Mouse (Mus musculus): ENCODE data around the gene Msh4. TPM values are rescaled to one million over a fixed set of nuclear protein-coding genes. Genes with fewer than 3 reads are reported as not detected.
A peak's percentile ranks its signal among the peaks of the same experiment; 100 is the strongest.
"Not testable (repeated sequence)": the region's sequence is repeated elsewhere in the genome, so short reads cannot be mapped to it uniquely, and the experiment has no call there.

Gene Msh4
- polyA plus RNA-seq, 1 experiment from 2014 or later, result 0.06 TPM

DNA sequence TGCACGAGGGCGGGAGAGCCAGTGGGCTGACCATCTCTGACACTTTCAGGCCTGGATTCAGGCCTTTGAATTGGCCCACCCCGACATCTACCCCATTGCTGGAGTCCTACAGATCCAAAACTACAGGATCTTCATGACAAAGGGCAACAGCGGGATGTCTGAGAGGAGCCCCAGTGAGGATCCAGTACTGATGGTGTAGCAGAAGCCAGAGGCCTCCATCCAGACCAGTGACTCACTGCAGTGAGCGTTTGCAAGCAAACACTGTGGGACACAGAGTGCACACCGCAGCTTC lies 73.3 kb downstream of the Msh4 start:
- no peaks in the 10 kb centered on the region for H3K4me1 ChIP-seq (ENCODE audit: control insufficient read depth, insufficient read depth, low read length)
- no peak for ATAC-seq (ENCODE audit: low read depth)

DNA sequence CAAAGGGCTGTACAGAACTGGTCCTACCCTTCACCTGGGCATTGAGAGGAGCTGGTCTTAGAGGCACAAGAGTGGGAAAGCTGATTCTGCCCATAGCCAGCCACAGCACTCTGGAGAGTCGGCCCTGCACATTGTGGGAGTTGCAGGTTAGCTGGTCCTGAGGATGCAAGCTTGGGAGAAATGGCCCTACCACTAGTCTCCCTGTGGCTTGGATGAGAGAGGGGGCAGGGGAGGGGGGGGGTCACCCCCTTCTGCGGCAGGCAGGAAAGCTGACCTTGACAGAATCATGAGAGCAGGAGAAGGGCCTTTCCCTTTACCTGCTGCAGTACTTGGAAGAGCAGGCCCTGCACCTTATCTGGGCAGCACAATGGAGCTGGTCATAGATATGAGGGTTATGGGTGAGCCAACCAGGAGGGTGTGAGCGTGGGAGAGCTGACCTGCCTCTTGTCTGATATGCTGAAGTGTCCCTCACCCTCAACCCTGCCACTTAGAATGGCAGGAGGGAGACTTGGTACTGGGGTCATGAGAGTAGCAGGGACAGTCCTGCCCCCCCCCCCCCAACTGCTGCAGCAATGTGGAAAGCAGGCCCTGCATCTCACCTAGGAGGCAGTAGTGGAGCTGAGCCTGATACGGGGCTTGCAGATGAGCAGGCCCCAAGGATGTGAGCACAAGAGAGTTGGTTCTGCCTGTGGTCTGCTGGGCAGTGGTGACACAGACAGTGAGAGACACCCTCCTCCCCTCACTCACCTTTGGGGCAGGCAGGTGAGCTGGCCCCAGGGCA lies 73.9 kb downstream of the Msh4 start:
- H3K27me3 ChIP-seq (replicated peaks; ENCODE audit: control insufficient read depth, insufficient read depth, low read length), result no peaks in the 10 kb centered on the region
- H3K4me1 ChIP-seq (ENCODE audit: control insufficient read depth, insufficient read depth, low read length), result no peaks in the 10 kb centered on the region
- no peak overlapping the region for H3K4me3 ChIP-seq (ENCODE audit: low read depth, low read length)
- no peak overlapping the region for H3K4me2 ChIP-seq (ENCODE audit: low read depth, low read length)
- H3K27ac ChIP-seq (replicated peaks; ENCODE audit: low read depth, low read length), result no peak overlapping the region
- ATAC-seq (ENCODE audit: low read depth) (no peak), DNase-seq (ENCODE audit: low spot score) (no peak)
- no peaks in the 10 kb centered on the region for H3K36me3 ChIP-seq (ENCODE audit: control insufficient read depth, insufficient read depth, low read length)
- H3K9ac ChIP-seq (ENCODE audit: low read depth, low read length), result no peak overlapping the region
- 76% methylated on average over 3 of the region's 4 CpGs for WGBS
- no peaks in the 10 kb centered on the region for H3K9me3 ChIP-seq (ENCODE audit: control insufficient read depth, low read length)

More for the DNA sequence above, 73.3 kb downstream of the Msh4 start:
- Histone ChIP-seq H3K9me3 (ENCODE audit: control insufficient read depth, low read length) (no peaks in the 10 kb centered on the region), H3K9ac (ENCODE audit: low read depth, low read length) (no peak overlapping the region), H3K27ac (replicated peaks; ENCODE audit: low read depth, low read length) (no peak overlapping the region), H3K36me3 (ENCODE audit: control insufficient read depth, insufficient read depth, low read length) (no peaks in the 10 kb centered on the region), H3K4me2 (ENCODE audit: low read depth, low read length) (no peak overlapping the region), H3K4me3 (ENCODE audit: low read depth, low read length) (no peak overlapping the region), H3K27me3 (replicated peaks; ENCODE audit: control insufficient read depth, insufficient read depth, low read length) (no peaks in the 10 kb centered on the region)
- WGBS, result 46% methylated on average over 6 of the region's 6 CpGs
- no peak for DNase-seq (ENCODE audit: low spot score)

DNA sequence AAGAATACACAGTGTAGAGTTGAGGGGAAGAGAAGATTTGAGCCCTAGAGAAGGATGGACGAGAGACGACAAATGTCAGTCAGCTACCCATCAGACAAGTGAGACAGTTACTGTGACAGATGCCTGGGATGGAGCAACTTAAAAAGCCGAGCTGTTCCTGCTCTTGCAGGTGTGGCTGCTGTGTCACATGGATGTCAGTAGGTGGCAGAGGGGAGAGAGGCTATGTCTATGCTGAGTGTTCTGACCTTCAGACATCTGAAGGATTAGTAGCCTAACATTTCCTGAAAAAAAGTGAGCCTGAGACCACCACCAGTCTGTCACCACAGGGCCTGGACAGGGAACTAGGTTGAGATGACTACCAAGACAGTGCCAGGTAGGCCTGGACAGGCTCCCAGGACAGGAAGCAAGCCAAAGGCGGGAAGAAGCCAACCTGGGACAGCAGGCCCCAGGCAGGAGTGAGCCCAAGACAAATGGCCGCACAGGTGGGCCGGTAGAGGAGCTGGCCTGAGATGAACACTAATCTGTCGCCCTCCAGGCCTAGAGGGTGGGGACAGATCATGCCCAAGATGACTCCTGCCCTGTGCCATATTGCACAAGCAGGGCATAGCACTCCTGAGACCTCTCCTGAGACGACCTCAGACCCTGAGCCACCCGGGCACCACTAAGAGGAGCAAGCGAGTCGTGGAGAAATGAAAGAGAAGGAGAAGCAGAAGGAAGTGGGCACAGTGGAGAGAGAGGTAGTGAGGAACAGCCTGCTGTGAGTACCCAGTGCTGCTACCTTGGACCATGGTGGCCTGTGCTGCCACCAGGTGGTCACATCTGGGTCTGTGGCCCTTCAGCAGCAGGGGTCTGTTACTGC lies 74.7 kb downstream of the Msh4 start:
- no peak overlapping the region for H3K4me2 ChIP-seq (ENCODE audit: low read depth, low read length)
- H3K27ac ChIP-seq (replicated peaks; ENCODE audit: low read depth, low read length), result no peak overlapping the region
- no peak overlapping the region for H3K4me3 ChIP-seq (ENCODE audit: low read depth, low read length)
- no peaks in the 10 kb centered on the region for H3K27me3 ChIP-seq (replicated peaks; ENCODE audit: control insufficient read depth, insufficient read depth, low read length)
- no peaks in the 10 kb centered on the region for H3K9me3 ChIP-seq (ENCODE audit: control insufficient read depth, low read length)
- ATAC-seq (ENCODE audit: low read depth) (no peak), DNase-seq (ENCODE audit: low spot score) (no peak)
- H3K9ac ChIP-seq (ENCODE audit: low read depth, low read length), result no peak overlapping the region
- no peaks in the 10 kb centered on the region for H3K4me1 ChIP-seq (ENCODE audit: control insufficient read depth, insufficient read depth, low read length)
- 77% methylated on average over 11 of the region's 11 CpGs for WGBS
- H3K36me3 ChIP-seq (ENCODE audit: control insufficient read depth, insufficient read depth, low read length), result no peaks in the 10 kb centered on the region

DNA sequence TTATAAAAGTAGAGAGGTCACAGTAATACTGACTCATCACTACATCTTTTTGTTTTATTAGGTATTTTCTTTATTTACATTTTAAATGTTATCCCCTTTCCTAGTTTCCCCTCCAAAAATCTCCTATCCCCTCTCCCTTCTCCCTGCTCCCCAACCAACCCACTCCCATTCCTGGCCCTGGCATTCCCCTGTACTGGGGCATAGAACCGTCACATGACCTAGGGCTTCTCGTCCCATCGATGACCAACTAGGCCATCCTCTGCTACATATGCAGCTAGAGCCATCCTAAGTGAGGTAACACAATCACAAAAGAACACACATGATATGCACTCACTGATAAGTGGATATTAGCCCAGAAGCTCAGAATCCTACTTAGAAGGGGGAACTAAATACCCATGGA lies 76.2 kb downstream of the Msh4 start:
- H3K4me3 ChIP-seq (ENCODE audit: low read depth, low read length); H3K9me3 ChIP-seq (ENCODE audit: control insufficient read depth, low read length); H3K27ac ChIP-seq (replicated peaks; ENCODE audit: low read depth, low read length); H3K27me3 ChIP-seq (replicated peaks; ENCODE audit: control insufficient read depth, insufficient read depth, low read length); H3K9ac ChIP-seq (ENCODE audit: low read depth, low read length); H3K36me3 ChIP-seq (ENCODE audit: control insufficient read depth, insufficient read depth, low read length); ATAC-seq (ENCODE audit: low read depth); H3K4me1 ChIP-seq (ENCODE audit: control insufficient read depth, insufficient read depth, low read length); DNase-seq (ENCODE audit: low spot score); H3K4me2 ChIP-seq (ENCODE audit: low read depth, low read length): not testable (repeated sequence)
- 93% methylated on average over 3 of the region's 3 CpGs for WGBS

DNA sequence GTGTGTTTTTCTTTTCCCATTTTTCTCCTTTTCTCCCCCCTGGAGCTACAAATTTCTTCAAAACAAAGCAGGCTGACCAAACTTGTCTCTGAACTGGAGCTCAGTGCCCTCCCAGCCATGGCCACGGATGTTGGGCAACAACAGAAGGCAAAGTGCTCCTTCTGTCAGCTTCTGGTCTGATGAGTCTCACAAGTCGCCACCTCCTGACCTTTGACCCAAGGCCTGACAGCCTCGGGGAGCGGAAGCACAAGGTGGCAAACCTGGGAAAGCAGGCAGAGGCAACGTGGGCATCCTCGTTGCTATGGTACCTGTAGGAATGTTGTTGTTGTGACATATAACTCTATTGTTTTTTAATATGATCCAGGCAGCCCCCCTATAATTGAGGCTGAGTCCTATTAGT lies 79.3 kb downstream of the Msh4 start:
- 0 out of 2 replicates have a peak, but pooled peaks cover 3% of the 10 kb centered on the region for H3K4me1 ChIP-seq (ENCODE audit: control insufficient read depth, insufficient read depth, low read length)
- WGBS, result 20% methylated on average over 6 of the region's 6 CpGs
- H3K9me3 ChIP-seq (ENCODE audit: control insufficient read depth, low read length), result no peaks in the 10 kb centered on the region
- no peaks in the 10 kb centered on the region for H3K27me3 ChIP-seq (replicated peaks; ENCODE audit: control insufficient read depth, insufficient read depth, low read length)
- H3K36me3 ChIP-seq (ENCODE audit: control insufficient read depth, insufficient read depth, low read length), result no peaks in the 10 kb centered on the region
- DNase-seq (ENCODE audit: low spot score), result no peak
- ATAC-seq (ENCODE audit: low read depth), result no peak
- H3K4me3 ChIP-seq (ENCODE audit: low read depth, low read length), result no peak overlapping the region
- H3K27ac ChIP-seq (replicated peaks; ENCODE audit: low read depth, low read length), result no peak overlapping the region
- no peak overlapping the region for H3K4me2 ChIP-seq (ENCODE audit: low read depth, low read length)
- no peak overlapping the region for H3K9ac ChIP-seq (ENCODE audit: low read depth, low read length)

DNA sequence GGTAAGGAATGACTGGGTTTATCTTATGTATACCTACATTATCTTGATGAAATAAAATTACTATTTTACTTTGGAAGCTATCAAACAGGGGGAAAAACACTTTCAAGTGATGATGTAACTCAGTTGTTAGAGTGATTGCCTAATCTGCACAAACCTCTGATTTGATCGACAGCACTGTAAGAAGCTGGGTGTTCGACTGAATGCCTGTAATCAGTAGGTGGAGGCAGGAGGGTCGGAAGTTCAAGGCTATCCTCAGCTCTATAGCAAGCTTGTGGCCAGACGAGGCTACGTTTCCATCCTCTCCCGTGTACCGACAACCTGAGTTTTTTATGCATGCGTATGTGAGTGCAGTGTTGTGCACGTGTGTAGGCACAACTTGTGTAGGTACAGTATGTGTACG lies 80.7 kb downstream of the Msh4 start:
- no peaks in the 10 kb centered on the region for H3K9me3 ChIP-seq (ENCODE audit: control insufficient read depth, low read length)
- ATAC-seq (ENCODE audit: low read depth) (no peak), DNase-seq (ENCODE audit: low spot score) (no peak)
- no peaks in the 10 kb centered on the region for H3K27me3 ChIP-seq (replicated peaks; ENCODE audit: control insufficient read depth, insufficient read depth, low read length)
- no peak overlapping the region for H3K4me2 ChIP-seq (ENCODE audit: low read depth, low read length)
- H3K4me3 ChIP-seq (ENCODE audit: low read depth, low read length), result no peak overlapping the region
- H3K27ac ChIP-seq (replicated peaks; ENCODE audit: low read depth, low read length), result no peak overlapping the region
- no peak overlapping the region for H3K9ac ChIP-seq (ENCODE audit: low read depth, low read length)
- H3K36me3 ChIP-seq (ENCODE audit: control insufficient read depth, insufficient read depth, low read length), result no peaks in the 10 kb centered on the region
- 0 out of 2 replicates have a peak, but pooled peaks cover 3% of the 10 kb centered on the region for H3K4me1 ChIP-seq (ENCODE audit: control insufficient read depth, insufficient read depth, low read length)
- WGBS, result 87% methylated on average over 10 of the region's 10 CpGs

DNA sequence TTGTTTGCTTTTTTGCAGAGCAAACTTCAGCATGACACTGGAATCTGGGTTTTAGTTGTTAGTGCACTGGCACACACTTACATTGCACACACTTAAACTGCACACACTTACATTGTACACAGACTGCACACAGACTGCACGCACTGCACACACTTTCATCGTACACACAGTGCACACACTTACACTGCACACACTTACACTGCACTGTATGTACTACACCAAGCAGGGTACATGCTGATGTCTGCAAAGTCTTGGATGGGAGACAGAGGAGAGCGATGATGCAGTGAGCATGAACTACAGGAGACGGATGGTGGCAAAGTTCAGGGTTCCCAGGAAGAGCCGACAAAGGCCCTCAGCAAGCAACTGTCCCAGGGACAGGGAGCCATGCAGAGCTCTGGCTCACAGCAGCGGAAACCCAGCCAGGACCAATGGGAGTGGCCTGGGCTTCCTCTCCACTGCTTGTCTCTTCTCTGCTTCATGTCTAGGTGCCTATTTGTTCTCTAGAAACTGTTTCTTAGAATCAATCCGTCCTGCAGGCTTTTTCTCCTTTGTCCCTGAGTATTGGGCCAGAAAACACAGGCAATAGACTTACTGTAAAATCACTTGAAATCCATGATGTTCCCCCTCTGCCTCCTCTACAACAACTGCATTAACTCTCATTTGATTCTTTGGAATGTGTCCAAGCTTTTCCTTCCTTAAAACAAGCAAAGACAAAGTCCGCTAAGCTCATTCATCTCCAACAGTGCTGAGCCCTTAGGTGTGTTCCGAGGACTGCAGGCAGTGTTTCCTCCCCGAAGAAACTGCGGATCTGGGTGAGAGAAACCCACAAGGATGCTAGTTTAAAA lies 82.0 kb downstream of the Msh4 start:
- Histone ChIP-seq H3K27me3 (replicated peaks; ENCODE audit: control insufficient read depth, insufficient read depth, low read length) (no peaks in the 10 kb centered on the region), H3K36me3 (ENCODE audit: control insufficient read depth, insufficient read depth, low read length) (no peaks in the 10 kb centered on the region), H3K4me3 (ENCODE audit: low read depth, low read length) (no peak overlapping the region), H3K4me2 (ENCODE audit: low read depth, low read length) (no peak overlapping the region), H3K27ac (replicated peaks; ENCODE audit: low read depth, low read length) (no peak overlapping the region), H3K9me3 (ENCODE audit: control insufficient read depth, low read length) (no peaks in the 10 kb centered on the region), H3K4me1 (ENCODE audit: control insufficient read depth, insufficient read depth, low read length) (0 out of 2 replicates have a peak, but pooled peaks cover 3% of the 10 kb centered on the region), H3K9ac (ENCODE audit: low read depth, low read length) (no peak overlapping the region)
- DNase-seq (ENCODE audit: low spot score), result peak; percentile 57
- ATAC-seq (ENCODE audit: low read depth), result no peak
- 67% methylated on average over 11 of the region's 11 CpGs for WGBS

DNA sequence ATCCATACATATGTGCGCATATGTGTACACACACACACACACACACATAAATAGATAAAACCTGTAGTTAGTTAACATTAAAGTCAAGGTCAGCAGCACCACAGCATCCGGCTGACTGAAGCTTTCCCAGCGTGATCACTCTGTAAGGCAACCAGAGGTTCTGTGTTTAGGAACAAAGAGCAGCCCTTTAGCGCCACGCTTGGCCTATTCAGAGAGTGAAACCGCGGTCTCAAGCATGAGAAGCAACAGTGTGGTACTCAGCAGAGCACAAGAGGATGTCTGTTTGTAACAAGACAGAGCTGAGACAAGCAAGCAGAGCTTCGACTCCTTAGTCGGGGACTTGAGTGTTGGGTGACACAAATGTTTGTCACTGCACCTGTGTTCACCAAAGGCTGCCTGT lies 86.5 kb downstream of the Msh4 start:
- Histone ChIP-seq H3K27me3 (replicated peaks; ENCODE audit: control insufficient read depth, insufficient read depth, low read length) (no peaks in the 10 kb centered on the region), H3K4me3 (ENCODE audit: low read depth, low read length) (no peak overlapping the region), H3K27ac (replicated peaks; ENCODE audit: low read depth, low read length) (no peak overlapping the region), H3K4me2 (ENCODE audit: low read depth, low read length) (no peak overlapping the region), H3K9me3 (ENCODE audit: control insufficient read depth, low read length) (no peaks in the 10 kb centered on the region), H3K4me1 (ENCODE audit: control insufficient read depth, insufficient read depth, low read length) (0 out of 2 replicates have a peak, but pooled peaks cover 3% of the 10 kb centered on the region), H3K36me3 (ENCODE audit: control insufficient read depth, insufficient read depth, low read length) (no peaks in the 10 kb centered on the region), H3K9ac (ENCODE audit: low read depth, low read length) (no peak overlapping the region)
- ATAC-seq (ENCODE audit: low read depth) (no peak), DNase-seq (ENCODE audit: low spot score) (no peak)
- 84% methylated on average over 9 of the region's 9 CpGs for WGBS
